Mouse (Mus musculus) liver (tissue): ENCODE results near the gene Stx11.

ENCODE experiments used
- DNase-seq: peaks from one replicate; pipeline ENCODE4 v3.0.0-alpha.2; 2020; ENCODE audit warnings: mixed read lengths

Stx11 gene

DNA sequence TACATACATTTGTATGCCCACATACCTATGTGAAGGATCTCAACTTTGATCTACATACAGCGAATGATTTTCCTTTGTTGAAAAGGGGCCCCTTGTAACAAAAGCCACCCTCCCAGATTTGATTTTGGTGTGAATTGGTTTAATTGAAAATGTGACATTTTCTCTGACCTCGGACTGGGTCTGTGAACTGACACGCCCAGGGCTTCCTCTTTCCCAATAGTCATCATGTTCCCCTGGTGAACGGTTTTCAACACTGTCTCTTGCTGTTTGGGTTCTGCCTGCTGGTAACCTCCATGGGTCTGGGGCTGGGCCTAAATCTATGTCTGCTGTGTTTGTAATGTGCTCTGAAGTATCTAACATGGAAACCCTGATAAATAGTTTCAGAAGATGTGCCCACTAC is 6.8 kb downstream of the Stx11 start:
- no peak for DNase-seq

DNA sequence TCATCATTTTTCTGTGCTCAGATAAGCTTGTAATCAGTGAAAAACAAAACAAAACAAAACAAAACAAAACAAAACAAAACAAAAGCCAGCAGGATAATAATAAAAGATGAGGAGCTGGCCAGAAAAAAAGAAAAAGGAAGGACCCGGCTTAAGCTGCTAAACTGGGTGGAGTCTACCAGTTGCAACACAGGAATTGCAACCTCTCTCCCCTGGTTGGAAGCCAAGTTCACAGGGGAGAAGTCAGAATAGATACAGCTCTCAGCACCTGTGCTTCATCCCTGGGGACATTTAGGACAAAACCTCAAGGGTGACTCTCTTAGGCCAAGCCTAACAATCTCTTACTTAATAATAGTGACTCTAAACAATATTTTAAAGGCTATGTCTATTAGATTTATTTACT is 8.3 kb downstream of the Stx11 start:
- DNase-seq, result no peak

DNA sequence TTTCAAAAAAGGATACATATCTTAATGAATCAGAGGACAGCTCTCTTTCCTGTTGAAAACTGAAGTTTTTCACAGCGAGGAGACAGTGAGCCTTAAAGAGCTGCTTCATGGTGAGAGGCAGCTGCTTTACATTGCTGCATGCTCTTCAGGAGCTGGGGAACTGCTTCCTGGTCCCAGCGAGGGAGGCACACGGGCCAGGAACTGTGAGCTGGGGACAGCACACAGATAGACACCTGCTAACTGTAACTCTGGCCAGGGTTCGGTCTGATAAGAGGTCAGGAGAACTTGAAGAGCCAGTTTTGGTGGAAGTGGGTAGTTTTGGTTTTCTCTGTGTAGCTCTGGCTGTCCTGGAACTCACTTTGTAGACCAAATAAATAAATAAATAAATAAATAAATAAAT is 12.7 kb downstream of the Stx11 start:
- peak; percentile 73 for DNase-seq

DNA sequence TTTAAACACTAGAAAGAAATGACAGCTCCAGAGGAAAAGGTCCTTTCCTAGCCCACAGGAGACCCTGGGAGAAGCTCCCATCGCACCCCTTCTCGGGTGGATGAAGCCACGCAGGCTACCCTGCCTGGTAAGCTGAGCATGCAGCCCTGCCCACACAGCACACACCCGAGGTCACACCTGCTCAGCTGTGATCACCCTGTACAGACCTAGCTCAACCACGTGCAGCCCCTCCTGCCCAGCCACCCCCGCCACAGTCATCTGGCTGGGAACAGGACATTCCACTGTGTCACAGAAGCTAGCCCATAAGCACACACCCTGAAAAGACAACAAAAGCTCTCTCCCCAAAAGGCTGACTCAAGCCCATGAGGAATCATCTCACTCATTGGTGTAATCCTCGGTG is 14.8 kb downstream of the Stx11 start:
- no peak for DNase-seq

DNA sequence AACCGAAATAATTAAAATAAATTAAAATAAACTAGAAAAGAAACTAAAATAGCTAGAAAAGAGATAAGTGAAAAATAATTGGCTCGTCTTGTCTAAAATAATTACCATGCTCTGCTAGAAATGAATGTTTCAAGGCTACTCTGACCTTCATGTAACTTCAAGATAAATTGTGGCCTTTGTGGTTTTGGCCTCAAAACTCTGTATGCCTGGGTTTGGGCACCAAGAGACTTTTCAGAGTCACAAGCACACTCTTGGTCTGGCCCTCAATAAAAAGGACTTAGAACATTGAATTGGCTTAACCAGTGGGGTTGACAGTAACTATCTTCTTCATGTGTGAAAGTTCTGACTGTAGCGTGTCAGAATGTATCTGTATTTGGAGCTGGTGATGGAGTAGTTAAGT is 16.5 kb downstream of the Stx11 start:
- DNase-seq, result no peak

DNA sequence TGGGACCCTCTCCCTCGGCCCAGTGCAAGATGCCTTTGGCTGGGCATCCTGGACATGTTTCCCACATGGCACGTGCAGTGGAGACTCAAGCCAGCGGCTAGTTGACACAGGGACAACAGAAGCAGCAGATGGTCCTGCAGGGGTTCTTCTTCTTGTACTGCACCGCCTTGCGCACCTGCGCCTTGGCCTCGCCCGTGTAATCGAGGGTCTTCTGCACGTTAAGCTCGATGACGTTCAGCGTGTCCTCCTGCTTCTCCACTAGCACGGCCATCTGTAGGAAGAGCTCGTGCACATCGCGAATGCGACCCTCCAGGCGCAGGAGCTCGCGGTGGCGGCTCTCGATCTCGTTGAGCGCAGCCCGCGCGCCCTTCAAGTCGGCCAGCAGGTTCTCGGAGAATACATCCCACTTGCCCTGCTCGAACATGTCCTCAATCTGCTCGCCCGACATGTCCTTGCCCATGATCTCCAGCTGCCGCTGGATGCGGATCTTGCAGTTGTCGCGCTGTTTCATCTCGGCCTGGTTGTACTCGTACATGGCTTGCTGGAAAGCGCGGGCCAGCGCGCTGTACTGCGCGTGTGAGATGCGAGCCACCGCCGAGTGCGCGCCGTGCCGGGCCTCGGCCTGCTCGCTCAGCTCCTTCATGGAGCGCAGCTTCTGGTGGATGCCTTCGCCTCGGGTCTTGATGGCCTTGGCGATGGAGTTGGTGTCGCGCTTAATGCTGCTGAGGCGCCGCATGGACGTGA is 22.9 kb downstream of the Stx11 start:
- DNase-seq, result peak; percentile 16

DNA sequence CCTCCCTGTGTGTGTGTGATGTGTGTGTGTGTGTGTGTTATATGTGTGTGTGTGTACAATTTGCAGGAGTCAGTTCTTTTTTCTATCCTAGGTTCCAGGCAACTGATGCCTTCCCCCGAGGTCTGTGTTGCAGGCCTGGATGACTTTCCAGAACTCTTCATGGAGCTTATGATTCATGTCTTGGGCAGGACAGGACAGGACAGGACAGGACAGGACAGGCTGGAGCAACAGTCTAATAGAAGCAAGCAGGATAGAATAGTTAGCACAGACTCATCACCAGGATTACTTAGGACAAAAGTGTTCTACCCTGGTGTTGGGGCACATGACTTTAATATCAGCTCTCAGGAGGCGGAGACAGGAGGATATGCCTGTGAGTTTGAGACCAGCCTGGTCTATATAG is 25.3 kb downstream of the Stx11 start:
- no peak for DNase-seq

DNA sequence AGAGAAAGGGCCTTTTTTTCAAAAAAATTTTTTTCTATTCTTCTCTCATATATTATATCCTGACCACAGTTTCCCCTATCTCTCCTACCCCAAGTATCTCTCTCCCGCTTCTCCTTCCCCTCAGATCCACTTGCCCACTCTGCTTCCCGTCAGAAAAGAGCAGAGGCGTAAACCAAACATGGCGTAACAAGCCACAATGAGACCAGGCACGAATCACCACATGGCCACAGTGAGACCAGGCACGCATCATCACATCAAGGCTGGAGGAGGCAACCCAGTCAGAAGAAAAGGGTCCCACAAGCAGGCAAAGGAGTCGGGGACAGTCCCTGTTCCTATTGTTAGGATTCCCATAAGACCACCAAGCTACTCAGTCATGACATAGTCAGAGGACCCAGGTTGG is 28.0 kb downstream of the Stx11 start:
- DNase-seq, result no peak

DNA sequence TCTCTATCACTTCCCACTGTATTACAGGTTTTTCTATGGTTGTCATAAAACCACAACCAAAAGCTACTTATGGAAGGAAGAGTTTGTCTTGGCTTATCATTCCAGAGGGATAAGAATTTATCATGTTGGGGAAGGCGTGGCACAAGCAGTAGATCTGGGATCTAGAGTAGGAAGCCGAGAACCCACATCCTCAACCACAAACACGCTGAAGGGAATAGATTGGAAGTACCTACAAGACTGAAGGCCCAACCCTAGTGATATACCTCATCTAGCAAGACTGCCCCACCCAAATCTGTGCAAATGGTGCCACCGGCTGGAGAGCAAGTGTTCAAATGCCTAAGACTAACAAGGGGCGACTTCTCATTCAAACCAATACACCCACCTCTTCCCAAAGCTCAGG is 28.5 kb downstream of the Stx11 start:
- no peak for DNase-seq

DNA sequence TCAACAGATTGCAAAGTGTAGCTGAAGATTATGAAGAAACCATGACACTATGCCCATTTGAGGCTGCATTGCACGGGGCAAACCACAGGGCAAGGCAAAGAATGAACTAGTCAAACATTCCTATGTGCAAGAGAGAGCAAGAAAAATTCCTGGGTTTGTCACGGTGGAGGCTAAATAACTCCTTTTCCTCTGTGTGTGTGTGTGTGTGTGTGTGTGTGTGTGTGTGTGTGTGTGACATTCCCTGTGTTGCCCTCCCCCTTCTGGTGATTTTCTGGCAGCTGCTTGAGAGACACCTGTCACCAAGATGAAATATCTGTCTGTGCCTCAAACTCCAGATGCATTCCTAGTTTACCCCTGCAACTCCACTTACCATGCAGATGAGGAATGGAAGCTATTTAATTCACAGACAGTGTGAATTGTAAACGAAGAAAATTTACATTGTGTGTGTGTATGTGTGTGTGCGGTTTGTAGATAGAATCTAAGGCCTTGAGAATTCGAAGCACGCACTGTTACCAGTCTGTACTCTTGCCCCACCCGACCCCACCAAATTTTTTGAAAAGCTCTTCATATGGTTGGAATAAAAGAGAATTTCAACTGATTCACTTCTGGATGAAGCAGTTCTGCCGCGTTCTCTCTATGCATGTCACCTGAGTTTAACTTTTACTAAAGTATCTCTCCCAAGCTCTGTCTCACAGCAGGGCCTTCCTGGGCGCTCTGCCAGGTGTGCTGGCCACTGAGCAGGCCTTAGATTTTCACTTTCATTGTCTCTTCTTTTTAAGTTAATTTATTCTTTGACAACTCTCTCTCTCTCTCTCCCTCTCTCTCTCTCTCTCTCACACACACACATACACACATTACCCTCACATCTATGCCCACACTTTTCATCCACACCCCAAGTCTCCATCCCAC is 32.4 kb downstream of the Stx11 start:
- DNase-seq, result no peak

DNA sequence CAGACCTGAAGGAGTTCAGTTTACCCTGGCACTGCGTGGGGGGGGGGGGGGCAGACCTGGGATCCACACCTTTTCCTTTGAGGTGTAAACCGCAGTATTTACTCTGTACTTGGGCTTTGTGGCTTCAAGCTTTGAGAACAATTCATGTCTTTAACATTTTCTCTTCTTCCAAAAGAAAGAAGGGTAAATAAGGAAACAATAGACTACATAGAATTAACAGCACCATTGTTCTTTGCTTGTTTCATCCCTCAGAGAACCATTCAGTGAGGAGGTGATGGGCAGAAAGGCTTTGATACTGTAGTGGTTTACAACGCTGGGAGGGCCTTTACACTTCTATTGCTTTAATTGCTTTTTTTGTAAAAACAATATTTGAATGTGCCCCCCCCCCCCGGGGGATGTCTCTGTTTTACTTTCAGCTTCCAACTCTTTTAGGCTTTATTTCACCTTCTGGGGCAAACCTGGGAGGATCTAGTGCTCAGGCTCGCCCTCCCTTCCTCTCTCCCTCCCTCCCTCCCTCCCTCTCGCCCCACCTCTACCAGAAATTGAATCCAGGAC is 33.7 kb downstream of the Stx11 start:
- DNase-seq, result no peak

DNA sequence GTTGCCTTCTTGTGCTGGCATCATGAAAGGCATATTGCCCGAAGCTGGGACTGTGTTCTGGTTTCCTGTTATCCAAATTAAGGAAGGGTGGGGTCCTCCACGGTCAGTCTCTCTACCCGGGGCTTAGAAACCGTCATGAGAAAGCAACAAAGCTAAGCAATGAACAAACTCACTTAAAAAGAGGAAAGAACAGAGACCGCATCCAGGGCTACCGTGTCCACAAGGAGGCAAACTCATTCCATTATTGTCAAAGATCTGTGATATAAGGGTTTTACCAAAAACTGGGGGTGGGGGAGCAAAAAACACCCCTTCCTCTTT is 34.3 kb downstream of the Stx11 start:
- no peak for DNase-seq

DNA sequence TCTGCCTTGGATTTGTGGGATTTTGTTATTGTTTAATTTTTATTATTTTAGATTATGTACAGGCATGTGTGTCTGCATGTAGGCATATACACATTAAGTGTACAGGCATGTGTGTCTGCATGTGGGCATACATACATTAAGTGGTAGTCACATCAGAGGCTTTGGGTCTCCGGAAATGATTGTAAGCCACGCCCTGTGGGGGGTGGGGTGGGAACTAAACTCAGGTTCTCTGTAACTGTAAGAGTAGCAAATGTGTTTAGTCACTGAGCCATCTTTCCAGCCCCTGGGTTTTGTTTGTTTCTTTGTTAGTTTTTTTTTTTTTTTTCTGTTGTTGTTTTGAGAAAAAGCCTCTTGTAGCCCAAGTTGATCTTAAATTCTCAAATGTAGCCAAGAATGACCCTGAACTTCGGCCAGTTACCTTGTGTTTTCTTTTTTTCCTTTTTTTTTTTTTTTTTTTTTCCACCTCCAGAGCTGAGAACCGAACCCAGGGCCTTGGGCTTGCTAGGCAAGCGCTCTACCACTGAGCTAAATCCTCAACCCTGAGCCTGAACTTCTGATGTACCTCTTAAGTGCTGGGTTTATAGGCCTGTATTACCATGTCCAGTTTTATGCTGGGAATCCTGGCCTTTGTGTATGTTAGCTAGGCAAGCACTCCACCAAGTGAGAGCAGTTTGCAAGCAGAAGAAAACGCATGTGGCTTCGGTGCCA is 34.8 kb downstream of the Stx11 start:
- peak; percentile 50 for DNase-seq

DNA sequence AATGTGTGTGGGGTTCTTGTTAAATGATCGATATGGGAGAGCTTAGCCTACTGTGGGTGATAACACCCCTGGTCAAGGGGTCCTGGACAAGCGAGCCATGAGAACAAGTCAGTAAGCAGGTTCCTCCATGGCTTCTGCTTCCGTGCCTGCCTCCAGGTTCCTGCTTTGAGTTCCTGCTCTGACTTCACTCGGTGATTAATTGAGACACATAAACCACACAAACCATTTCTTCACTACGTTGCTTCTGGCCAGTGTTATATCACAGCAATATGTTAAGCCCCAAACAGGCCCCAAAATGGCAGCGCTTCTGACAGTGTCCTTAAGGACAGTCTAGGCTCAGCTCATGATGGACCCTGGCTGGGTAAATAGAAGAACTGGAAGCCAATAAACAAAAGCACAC is 35.9 kb downstream of the Stx11 start:
- DNase-seq, result no peak

DNA sequence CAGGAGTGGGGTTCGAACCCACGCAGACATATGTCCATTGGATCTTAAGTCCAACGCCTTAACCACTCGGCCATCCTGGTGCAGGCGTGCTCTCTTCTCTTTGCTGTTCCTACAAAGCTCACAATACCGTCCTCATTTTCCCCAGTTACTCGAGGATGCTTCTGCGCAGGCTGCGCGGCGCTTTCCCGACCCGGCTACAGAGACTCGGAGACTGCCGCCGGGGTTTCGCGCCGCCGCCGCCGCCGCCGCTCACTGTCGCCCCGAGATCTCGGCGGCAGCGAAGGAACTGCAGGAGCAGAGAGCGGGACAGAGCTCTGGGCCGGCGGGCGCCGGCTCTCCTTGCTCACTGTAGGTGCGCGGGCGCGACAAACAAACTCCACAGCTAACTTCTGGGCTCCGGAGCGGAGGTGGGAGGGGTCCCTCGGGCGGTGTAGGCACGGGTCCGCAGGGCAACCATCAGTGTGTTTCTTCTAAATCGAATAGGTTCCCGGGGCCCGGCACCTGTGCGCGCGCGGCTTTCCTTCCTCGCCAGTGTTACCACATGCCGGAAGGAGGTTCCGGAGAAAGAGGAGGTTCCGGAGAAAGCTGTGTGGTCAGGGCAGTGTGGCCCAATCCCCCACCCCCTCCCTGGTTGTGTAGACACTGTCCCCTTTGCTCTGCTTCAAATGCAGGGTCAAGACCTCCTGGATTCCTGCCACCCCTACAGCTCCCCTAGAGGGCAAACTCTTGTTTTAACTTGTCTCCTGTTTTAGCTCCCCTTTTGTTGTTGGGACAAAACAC is 41.3 kb downstream of the Stx11 start:
- DNase-seq, result peak; percentile 91

DNA sequence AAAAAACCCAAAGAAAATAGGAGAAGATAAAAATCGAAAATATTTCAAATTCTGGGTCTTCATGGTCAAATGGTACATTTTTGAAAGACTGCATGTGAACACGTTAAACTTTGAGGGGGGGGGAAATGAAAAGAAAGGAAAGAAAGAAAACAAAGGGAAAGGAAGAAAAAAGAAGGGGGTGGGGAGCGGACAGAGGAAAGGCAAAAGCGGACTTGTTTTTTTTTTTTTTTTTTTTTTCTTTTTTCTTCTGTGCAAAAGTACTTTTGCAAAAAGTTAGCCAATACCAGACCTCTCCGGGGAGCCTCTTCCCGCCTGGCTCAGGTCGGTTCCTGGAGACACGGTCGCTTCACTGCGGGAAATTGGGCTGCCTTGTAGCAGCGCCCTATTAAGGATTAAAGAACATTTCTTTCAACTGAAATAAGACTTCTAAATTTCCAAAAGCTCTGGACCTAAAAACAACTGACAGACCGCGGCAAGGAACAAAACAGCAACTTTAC is 42.0 kb downstream of the Stx11 start:
- no peak for DNase-seq

DNA sequence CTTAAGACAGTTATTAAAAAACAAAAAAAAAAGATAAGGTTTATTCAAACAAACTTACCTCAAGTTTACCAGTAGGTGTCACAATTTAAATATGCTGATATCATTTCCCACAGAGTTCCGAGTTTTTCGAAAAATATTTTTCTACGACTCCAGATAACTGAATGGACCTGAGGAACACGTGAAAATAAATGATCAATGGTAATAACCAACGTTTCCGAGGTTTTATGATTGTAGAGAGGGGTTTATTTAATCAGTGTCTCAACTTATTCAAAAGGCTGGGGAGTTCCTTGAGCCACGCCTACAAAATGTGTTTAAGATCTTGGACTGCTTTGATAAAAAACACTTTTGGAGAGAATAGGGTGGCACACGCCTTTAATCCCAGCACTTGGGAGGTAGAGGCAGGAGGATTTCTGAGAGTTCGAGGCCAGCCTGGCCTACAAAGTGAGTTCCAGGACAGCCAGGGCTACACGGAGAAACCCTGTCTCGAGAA is 42.5 kb downstream of the Stx11 start:
- peak; percentile 36 for DNase-seq

DNA sequence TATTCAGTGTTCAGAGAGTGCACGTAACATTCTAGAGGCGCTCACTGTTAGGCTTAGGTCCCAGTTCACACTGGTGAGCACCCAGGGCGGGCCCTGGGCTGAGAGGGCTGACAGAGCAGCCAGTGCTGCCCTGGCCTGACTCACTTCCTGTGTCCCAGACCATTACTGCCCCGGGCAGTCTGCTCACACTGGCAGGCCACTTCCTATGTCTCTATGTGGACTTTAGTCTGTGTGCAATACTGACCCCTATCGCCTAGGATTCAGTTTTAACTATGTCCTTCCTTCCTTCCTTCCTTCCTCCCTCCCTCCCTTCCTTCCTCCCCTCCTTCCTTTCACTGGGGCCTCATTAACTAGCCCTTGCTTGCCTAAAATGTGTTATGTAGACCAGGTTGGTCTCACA is 44.8 kb downstream of the Stx11 start:
- DNase-seq, result peak; percentile 40

DNA sequence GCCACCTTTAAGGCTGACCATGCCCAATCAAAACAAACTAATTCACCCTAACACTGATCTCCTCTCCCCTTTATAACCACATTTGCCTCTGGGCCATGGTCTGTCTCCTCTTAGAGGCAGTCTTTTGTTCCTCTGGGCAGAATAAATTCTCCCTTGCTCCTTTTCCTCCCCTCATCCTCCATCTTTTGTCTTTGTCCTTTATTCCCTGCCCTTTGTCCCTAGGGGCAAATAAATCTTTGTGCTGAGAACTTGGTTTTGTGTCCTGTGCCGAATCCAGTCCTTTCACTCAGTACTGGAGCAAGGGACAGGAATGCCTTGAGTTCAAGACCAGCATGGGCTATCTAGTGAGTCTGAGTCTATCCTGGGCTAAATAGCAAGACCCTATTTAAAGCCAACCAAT is 46.5 kb downstream of the Stx11 start:
- no peak for DNase-seq

DNA sequence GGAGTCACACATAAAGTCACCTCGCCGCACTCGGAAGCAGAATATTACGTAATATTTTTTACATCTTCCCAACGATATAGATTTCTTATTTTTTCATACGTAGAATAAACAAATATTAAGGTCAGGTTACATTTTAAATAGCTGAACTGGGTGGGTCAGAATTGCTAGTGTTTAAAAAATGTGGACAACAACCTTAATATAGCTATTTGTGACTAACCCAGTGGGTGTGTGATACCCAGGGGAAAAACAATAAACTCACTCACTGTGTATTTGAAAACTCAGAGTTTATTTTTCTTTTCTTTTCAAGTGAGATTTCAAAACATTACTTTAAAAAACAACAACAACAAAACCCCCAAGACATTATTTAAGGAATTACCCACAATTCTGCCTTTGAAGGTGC is 47.7 kb downstream of the Stx11 start:
- no peak for DNase-seq

DNA sequence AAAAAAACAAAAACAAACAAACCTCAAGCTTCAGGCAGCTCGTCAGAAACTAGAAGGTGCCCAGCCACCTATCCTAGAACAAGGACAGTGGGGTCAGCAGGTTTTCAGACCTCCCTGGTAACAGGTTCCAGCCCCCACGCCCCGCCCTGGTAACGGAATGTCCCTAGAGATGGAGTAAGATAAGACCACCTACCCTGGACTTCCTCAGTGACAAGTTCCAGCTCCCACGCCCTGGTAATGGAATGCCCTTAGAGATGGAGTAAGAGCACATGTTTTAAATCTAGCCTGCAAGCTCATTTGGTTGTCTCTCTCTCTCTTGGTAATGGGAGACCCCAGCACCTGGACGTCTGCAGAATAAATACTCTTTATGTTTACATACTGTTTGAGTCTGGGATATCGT is 48.3 kb downstream of the Stx11 start:
- DNase-seq, result no peak

DNA sequence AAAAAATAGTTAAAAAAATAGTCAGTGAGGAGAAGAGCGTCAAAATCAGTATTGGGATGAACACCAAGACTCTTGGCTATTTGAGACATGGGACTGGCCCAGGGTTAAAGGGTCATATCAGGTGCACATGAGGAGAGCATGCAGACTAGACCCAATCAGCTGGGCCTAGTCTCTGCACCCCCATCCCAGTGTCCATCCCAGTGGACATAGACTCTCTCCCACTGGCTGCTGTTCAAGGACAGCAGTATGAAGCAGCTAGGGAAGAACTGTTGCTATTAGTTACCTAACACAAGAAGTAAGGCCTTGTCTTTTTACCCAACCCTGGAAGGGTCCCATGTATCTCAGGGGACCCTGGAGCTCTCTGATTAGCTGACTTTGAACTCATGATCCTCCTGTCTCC is 49.9 kb downstream of the Stx11 start:
- DNase-seq, result no peak
